Mouse (Mus musculus): ENCODE results near the gene Gm3099.
"Not testable (repeated sequence)": the region's sequence is repeated elsewhere in the genome, so short reads cannot be mapped to it uniquely, and the experiment has no call there.

Gene Gm3099

GRCm38 (mm10) chr14:3998094-3998493 lies at the start of gene Gm3099:
Gene Gm3099 (plus strand): TSS chr14:3998394.
- not testable (repeated sequence) for DNase-seq (ENCODE audit: low spot score)

GRCm38 (mm10) chr14:3963247-3963646 lies 34.9 kb upstream of the Gm3099 start, which contains the start of gene Gm3095:
Gene Gm3095 (plus strand): TSS chr14:3963547.
- DNase-seq (ENCODE audit: low spot score) = not testable (repeated sequence)

- DNase-seq (ENCODE audit: low spot score) = not testable (repeated sequence)
These were observed 25.4 kb downstream of the Gm3099 start, which contains the start of gene Gm5796 for GRCm38 (mm10) chr14:4023641-4024040. Gene Gm5796 (plus strand): TSS chr14:4023941.

All from urinary bladder, postnatal 25 days (tissue).